Mouse (Mus musculus) intestine, embryonic 14.5 days (tissue): ENCODE results near the gene A930009A15Rik. TPM values are rescaled to one million over a fixed set of nuclear protein-coding genes. Genes with fewer than 3 reads are reported as not detected.

ENCODE experiments used
- ATAC-seq: fragments of 200-750 bp; cut with Nextera tagmentation; replicated peaks from 2 replicates; pipeline ENCODE4 v1.8.0; 2017; ENCODE audit warnings: low read depth, moderate number of reproducible peaks, moderate TSS enrichment, moderate library complexity; ENCODE audit not compliant: low FRiP score, low TSS enrichment
- DNase-seq: peaks from one replicate; pipeline ENCODE4 v3.0.0-alpha.2; 2018; ENCODE audit warnings: low spot score
- H3K27ac ChIP-seq: fragments of 300-500 bp; sonication (generic); 2 replicates; pipeline ENCODE4 v1.5.1; 2014; ENCODE audit warnings: low read depth, mild to moderate bottlenecking, control low read depth
- H3K27me3 ChIP-seq: fragments of 300-500 bp; sonication (generic); replicated peaks from 2 replicates; pipeline ENCODE4 v1.6.1; 2014; ENCODE audit warnings: low read length, control low read depth; ENCODE audit not compliant: control insufficient read depth, insufficient read depth
- H3K36me3 ChIP-seq: fragments of 300-500 bp; sonication (generic); 2 replicates; pipeline ENCODE4 v1.6.1; 2014; ENCODE audit warnings: low read length, control low read depth; ENCODE audit not compliant: control insufficient read depth, insufficient read depth
- H3K4me1 ChIP-seq: fragments of 300-500 bp; sonication (generic); replicated peaks from 2 replicates; pipeline ENCODE4 v1.6.1; 2014; ENCODE audit warnings: low read length, control low read depth, mixed read lengths; ENCODE audit not compliant: control insufficient read depth, insufficient read depth
- H3K4me2 ChIP-seq: fragments of 300-500 bp; sonication (generic); 2 replicates; pipeline ENCODE4 v1.6.1; 2014; ENCODE audit warnings: low read length
- H3K4me3 ChIP-seq: fragments of 300-500 bp; sonication (generic); 2 replicates; pipeline ENCODE4 v1.5.1; 2014; ENCODE audit warnings: low read depth, low read length, control low read depth, mixed read lengths
- H3K9ac ChIP-seq: fragments of 300-500 bp; sonication (generic); 2 replicates; pipeline ENCODE4 v1.6.1; 2014; ENCODE audit warnings: mild to moderate bottlenecking, low read length
- H3K9me3 ChIP-seq: fragments of 300-500 bp; sonication (generic); 2 replicates; pipeline ENCODE4 v1.6.1; 2016; ENCODE audit warnings: low read length, control low read depth; ENCODE audit not compliant: control insufficient read depth
- WGBS: fragments of 180-500 bp; shearing (Covaris S2); extraction: QIAGEN DNeasy Blood & Tissue Kit; methylation state at CpG from one replicate; pipeline ENCODE4 v1.1.7; 2014; 5-methylcytosine and 5-hydroxymethylcytosine counted together
- polyA plus RNA-seq: library from polyadenylated mRNA; unstranded; fragments of >200 nt; fragmentation: Nextera tagmentation; extraction: Ambion mirVana; gene quantifications from 2 replicates; pipeline ENCODE4 v1.2.1, GENCODE M21; 2014

A930009A15Rik gene
- polyA plus RNA-seq, 1 experiment from 2014 or later, result not detected

DNA sequence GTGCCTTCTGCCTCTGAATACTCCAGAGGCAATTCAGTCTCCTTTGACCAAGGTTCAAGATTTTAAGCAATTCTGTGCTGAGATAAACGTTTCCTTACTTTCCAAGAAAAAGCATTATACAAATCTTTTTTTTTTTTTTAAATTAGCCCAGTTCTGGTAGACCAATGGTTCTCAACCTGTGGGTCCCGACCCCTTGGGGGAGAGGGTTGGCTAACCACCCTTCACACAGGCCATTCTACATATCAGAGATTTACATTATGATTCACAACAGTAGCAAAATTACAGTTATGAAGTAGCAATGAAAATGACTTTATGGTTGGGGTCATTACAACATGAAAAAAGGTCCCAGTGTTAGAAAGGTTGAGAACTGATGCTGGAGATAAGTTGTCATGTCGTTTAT lies 18.7 kb upstream of the A930009A15Rik start:
- WGBS, result 80% methylated on average over 3 of the region's 3 CpGs
- DNase-seq (no peak), ATAC-seq (no peak)
- no peaks in the 10 kb centered on the region for H3K4me1 ChIP-seq
- H3K4me2 ChIP-seq, result no peak overlapping the region
- H3K36me3 ChIP-seq, result no peaks in the 10 kb centered on the region
- no peaks in the 10 kb centered on the region for H3K27me3 ChIP-seq
- no peak overlapping the region for H3K4me3 ChIP-seq
- no peak overlapping the region for H3K27ac ChIP-seq
- H3K9ac ChIP-seq, result no peak overlapping the region
- H3K9me3 ChIP-seq, result no peaks in the 10 kb centered on the region

DNA sequence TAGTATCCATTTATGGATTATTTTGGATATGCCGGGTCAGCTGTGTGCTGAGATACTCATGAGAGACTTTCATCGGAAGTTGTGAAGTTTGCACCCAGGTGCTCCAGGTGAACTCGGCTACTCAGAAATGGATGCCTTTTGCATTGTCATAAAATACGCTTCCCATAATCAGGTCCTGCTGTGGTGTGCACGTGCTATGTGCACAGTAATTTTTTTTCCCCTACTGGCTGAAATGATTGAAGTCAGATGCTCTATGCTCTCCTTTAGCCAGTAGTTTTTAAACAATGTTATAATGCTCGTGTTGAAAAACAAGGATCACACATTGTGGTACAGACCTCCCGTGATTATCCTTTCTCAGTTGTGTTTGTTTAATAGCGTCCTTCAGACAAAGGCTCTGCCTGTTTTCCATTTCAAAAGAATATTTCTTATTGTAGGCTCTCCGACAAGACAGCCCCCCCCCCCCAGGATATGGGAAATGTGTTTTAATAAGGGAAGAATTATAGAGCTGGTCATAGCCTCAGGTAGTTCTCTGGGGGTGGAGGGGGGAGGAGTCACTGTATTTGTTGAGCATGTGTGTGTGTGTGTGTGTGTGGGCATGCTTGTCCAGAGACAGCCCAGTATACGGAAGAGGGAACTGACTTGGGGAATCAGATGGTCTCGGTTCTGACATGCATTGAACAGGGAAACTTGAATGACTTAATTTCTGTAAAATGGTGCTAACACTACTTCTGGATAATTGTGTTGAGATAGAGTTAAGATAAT lies 16.3 kb upstream of the A930009A15Rik start:
- no peaks in the 10 kb centered on the region for H3K27me3 ChIP-seq
- no peak overlapping the region for H3K4me3 ChIP-seq
- WGBS, result 82% methylated on average over 11 of the region's 11 CpGs
- no peak for ATAC-seq
- no peaks in the 10 kb centered on the region for H3K9me3 ChIP-seq
- DNase-seq, result no peak
- no peaks in the 10 kb centered on the region for H3K36me3 ChIP-seq
- no peak overlapping the region for H3K4me2 ChIP-seq
- no peaks in the 10 kb centered on the region for H3K4me1 ChIP-seq
- H3K9ac ChIP-seq, result no peak overlapping the region
- H3K27ac ChIP-seq, result no peak overlapping the region

DNA sequence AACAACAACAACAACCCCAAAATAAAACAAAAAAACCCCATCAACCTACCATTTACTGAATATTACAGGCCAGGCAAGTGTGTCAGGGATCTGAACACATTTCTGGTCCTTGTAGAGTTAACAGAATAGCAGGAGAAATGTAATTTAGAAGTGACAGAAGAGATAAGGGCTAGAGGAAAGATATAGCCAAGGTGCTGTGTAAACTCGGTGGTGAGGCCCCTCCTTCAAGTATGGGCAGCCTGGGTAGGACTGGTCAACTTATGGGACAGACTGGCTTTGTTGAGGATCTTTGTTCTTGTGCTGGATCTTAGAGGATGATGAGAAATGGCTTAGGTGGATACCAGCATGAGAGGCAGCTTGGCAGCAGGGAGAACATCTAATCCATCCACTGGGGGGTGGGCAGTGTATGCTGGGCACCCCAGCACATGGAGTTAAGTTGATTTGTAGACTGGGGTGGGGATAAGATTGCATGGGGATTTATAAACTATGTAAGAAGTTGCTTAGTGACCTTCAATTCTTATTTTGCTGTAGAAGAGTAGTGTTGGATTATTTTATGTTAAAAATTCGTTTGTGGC lies 14.5 kb upstream of the A930009A15Rik start:
- H3K36me3 ChIP-seq, result no peaks in the 10 kb centered on the region
- H3K4me3 ChIP-seq, result no peak overlapping the region
- no peak overlapping the region for H3K9ac ChIP-seq
- DNase-seq (no peak), ATAC-seq (no peak)
- no peaks in the 10 kb centered on the region for H3K27me3 ChIP-seq
- WGBS, result 42% methylated on average over 2 of the region's 2 CpGs
- H3K4me1 ChIP-seq, result no peaks in the 10 kb centered on the region
- no peak overlapping the region for H3K4me2 ChIP-seq
- no peak overlapping the region for H3K27ac ChIP-seq
- no peaks in the 10 kb centered on the region for H3K9me3 ChIP-seq

DNA sequence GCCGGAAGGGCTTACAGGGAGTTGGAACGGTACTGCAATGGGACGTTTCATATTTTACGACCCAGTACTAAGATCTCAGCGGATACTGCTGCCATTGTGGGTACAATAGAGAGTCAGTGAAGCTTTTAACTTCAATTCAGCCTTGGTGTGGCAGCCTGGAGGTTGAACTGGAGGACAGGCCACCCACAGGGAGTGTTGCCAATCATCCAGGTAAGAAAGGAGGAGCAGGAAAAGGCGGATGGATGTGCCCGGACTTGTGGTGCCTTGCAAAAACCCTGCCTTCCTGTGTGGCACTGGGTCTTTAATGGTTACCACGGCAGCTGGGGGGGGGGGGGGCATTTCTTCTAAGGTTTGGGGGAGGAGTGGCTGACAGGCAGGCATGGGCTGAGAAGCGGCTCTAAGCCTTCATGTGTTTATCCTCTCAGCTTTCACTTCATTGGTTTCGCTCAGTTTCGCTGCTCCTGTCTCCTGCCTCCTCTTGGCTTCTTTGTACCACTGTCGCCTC lies 13.0 kb upstream of the A930009A15Rik start:
- H3K36me3 ChIP-seq, result no peaks in the 10 kb centered on the region
- no peak overlapping the region for H3K9ac ChIP-seq
- DNase-seq (no peak), ATAC-seq (no peak)
- no peaks in the 10 kb centered on the region for H3K4me1 ChIP-seq
- H3K4me2 ChIP-seq, result no peak overlapping the region
- no peaks in the 10 kb centered on the region for H3K27me3 ChIP-seq
- H3K27ac ChIP-seq, result no peak overlapping the region
- H3K9me3 ChIP-seq, result no peaks in the 10 kb centered on the region
- 46% methylated on average over 12 of the region's 12 CpGs for WGBS
- H3K4me3 ChIP-seq, result no peak overlapping the region

DNA sequence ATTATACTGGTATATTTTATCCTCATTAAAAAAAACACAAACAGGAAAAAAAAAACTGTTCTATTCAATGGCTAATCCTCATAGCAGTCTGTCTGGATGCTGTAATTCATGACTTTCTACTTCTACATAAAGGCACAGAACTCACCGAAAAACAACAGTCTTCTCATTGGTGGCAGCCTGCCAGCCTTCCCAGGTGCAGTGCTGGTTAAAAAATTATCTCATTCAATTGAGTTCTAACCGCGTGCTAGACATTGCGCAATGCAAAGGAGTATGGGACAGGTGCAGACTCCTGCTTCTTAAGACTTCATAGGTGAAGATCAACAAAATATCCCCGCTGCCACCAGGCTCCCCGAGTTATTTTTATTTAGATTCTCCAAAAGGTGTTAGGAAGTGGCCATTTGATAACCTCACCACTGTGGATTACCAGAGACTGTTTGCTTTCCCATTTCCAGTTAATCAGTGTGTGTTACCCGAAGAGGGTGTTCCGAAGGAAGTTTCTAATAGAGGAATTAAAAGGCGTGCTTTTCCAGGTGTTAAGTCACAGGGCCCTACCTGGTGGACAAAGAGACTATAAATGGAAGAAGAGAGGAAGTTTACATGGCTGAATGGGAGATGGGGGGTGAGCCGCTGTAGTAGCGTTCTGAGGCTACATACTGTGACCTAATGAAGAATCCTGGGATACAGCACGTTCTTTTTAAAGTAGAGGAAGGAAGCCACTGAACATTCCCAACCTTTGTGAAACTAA lies 8.5 kb upstream of the A930009A15Rik start:
- Histone ChIP-seq H3K27me3 (no peaks in the 10 kb centered on the region), H3K9ac (no peak overlapping the region), H3K27ac (no peak overlapping the region), H3K4me3 (no peak overlapping the region), H3K4me1 (no peaks in the 10 kb centered on the region), H3K4me2 (no peak overlapping the region), H3K36me3 (no peaks in the 10 kb centered on the region), H3K9me3 (no peaks in the 10 kb centered on the region)
- ATAC-seq (no peak; the same call in 1 of the 2 replicates), DNase-seq (no peak)
- WGBS, result 65% methylated on average over 12 of the region's 12 CpGs

DNA sequence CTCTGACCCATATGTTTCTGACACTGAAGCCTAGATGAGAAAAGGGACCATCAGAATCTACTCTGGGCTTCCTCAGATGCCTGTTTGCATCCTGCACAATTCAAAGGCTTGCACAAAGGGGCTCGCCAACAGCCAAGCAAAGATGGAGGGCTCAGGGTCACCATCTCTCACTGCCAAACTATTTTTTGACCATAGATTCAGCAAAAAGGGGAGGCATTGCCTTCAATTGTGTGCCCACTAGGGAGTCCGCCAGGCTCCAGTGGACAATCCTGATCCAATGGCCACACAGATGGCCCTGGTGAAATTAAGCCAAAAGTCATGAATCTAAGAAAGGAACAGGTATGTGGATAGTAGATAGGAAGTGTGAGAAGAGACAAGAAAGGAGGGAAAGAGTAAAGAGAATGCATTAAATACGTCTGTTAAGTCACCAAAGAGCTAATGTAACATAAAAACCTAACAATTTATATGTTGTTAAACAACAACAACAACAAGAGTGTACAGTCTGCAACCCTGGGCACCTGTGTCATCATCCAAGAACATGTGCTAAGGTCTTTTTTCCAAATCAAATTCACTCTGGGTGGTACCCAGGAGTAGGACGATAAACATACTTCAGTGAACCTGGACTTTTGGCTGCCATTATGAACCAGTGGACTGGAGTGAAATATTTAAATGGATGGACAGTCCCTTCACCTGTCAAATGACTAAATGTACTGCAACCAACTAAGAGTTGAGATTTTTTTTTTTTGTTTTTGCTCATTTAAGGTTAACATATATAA lies 6.7 kb upstream of the A930009A15Rik start:
- no peaks in the 10 kb centered on the region for H3K27me3 ChIP-seq
- no peak overlapping the region for H3K4me3 ChIP-seq
- no peaks in the 10 kb centered on the region for H3K4me1 ChIP-seq
- H3K4me2 ChIP-seq, result no peak overlapping the region
- ATAC-seq (no peak), DNase-seq (no peak)
- no peaks in the 10 kb centered on the region for H3K9me3 ChIP-seq
- no peak overlapping the region for H3K27ac ChIP-seq
- no peaks in the 10 kb centered on the region for H3K36me3 ChIP-seq
- no peak overlapping the region for H3K9ac ChIP-seq
- WGBS, result 92% methylated on average over 4 of the region's 4 CpGs

DNA sequence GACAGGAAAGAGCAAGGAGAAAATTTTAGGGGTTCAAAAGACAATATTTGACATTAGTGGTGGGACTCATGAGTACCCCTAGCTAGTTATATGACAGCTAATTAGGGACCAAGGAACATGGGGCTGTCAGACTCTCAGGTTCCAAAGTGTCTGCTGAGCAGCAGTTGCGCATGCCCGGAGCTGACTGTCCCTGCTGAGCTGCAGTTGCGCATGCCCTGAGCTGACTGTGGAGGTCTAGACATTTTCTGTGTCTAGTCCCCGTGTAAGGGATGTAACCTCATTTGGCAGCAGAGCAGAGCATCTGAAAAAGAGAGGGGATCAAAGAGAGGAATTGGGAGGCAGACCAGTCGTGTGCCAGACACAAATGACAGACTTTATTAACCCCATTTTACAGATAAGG lies 5.8 kb upstream of the A930009A15Rik start:
- no peak for ATAC-seq

DNA sequence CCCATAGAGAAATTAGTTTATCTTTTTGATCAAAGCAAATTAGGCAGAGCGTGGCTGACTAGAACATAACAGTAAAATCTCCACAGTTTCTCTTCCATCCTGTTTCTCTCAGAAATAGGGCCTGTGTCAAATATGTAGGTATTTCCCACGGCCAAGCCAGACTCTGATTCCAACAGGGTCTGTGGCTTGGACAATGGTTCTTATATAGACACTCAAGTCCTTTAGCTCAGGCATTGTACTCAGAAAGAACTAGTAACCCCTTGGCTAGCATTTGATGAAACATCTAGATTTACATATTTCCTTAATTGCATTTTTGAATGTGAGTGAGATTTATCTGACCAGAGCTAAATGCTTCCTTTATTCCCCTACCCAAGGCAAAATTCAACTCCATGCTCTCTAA lies 791 bp downstream of the A930009A15Rik start:
- Histone ChIP-seq H3K27me3 (no peaks in the 10 kb centered on the region), H3K4me2 (no peak overlapping the region), H3K9me3 (no peaks in the 10 kb centered on the region), H3K9ac (no peak overlapping the region), H3K4me1 (no peaks in the 10 kb centered on the region), H3K4me3 (no peak overlapping the region), H3K27ac (no peak overlapping the region), H3K36me3 (no peaks in the 10 kb centered on the region)
- no peak for ATAC-seq
- 78% methylated on average over 2 of the region's 2 CpGs for WGBS
- no peak for DNase-seq

More for the DNA sequence above, 5.8 kb upstream of the A930009A15Rik start:
- no peaks in the 10 kb centered on the region for H3K36me3 ChIP-seq
- no peak overlapping the region for H3K4me2 ChIP-seq
- H3K9me3 ChIP-seq, result no peaks in the 10 kb centered on the region
- H3K27me3 ChIP-seq, result no peaks in the 10 kb centered on the region
- DNase-seq, result no peak
- no peak overlapping the region for H3K9ac ChIP-seq
- no peak overlapping the region for H3K4me3 ChIP-seq
- no peak overlapping the region for H3K27ac ChIP-seq
- 81% methylated on average over 5 of the region's 5 CpGs for WGBS
- H3K4me1 ChIP-seq, result no peaks in the 10 kb centered on the region
